Mouse (Mus musculus) olfactory bulb, adult 2 months (tissue): ENCODE results near the gene Sesn2.

Experiments
- CTCF ChIP-seq: fragments of 200-500 bp; IDR thresholded peaks from 2 replicates; pipeline ENCODE4 v1.5.1; 2012; ENCODE audit warnings: low read depth, mild to moderate bottlenecking, low read length, moderate library complexity; ENCODE audit not compliant: insufficient read depth
- POLR2A ChIP-seq: fragments of 200-500 bp; IDR thresholded peaks from 2 replicates; pipeline ENCODE4 v1.6.1; 2012; ENCODE audit warnings: mild to moderate bottlenecking, low read depth, low read length, moderate library complexity; ENCODE audit not compliant: insufficient read depth

- TF ChIP-seq POLR2A = no peak
- TF ChIP-seq CTCF = no peak
Measured at GRCm38 (mm10) chr4:132462836-132463235, 47.5 kb downstream of the Sesn2 start.
